Comparison of ENCODE assay signal across 29 mouse cellular contexts in genomic region chr5:65613152-65613924, GRCm38 (mm10).
DNase-seq lines count a peak whose midpoint lies in the region; ATAC-seq lines count a peak whose summit lies in the region.
"Had no signal": no experiment of that assay in that cellular context is flagged by ENCODE, and none has a peak within 500 bp of the region (broad histone marks: within the 10 kb centered on the region; RNA-seq: fewer than 3 reads in every experiment).

No protein-coding gene starts in this region.

- no peaks in the 10 kb centered on the region for H3K9me3 ChIP-seq in heart, embryonic 12.5 days (replicated peaks)
- H3K9me3 ChIP-seq: embryonic facial prominence, embryonic 10.5 days; embryonic facial prominence, embryonic 15.5 days; forebrain, embryonic 13.5 days; hindbrain, embryonic 15.5 days; intestine, embryonic 15.5 days; limb, embryonic 12.5 days had no signal

- H3K27me3 ChIP-seq in heart, embryonic 12.5 days (replicated peaks) = no peaks in the 10 kb centered on the region
- H3K27me3 ChIP-seq: CH12.LX; embryonic facial prominence, embryonic 15.5 days; forebrain, embryonic 13.5 days; hindbrain, embryonic 15.5 days; intestine, embryonic 15.5 days; limb, embryonic 12.5 days; Patski had no signal

- H3K36me3 ChIP-seq in heart, embryonic 12.5 days = peaks cover 53% of the 10 kb centered on the region

- H3K4me3 ChIP-seq in heart, embryonic 12.5 days = no peak overlapping the region
- H3K4me3 ChIP-seq: embryonic facial prominence, embryonic 10.5 days; embryonic facial prominence, embryonic 15.5 days; forebrain, embryonic 13.5 days; gastrocnemius, adult 2 months; hindbrain, embryonic 15.5 days; intestine, embryonic 15.5 days; limb, embryonic 12.5 days had no signal

- 74% methylated on average over 9 of the region's 9 CpGs for WGBS in heart, embryonic 12.5 days

- H3K4me2 ChIP-seq in heart, embryonic 12.5 days = no peak overlapping the region
- H3K4me2 ChIP-seq: embryonic facial prominence, embryonic 15.5 days; forebrain, embryonic 13.5 days; heart, embryonic 11.5 days; hindbrain, embryonic 15.5 days; intestine, embryonic 15.5 days; limb, embryonic 12.5 days; liver, embryonic 11.5 days had no signal

- no peaks in the 10 kb centered on the region for H3K4me1 ChIP-seq in heart, embryonic 12.5 days (replicated peaks)
- H3K4me1 ChIP-seq: embryonic facial prominence, embryonic 10.5 days; embryonic facial prominence, embryonic 15.5 days; forebrain, embryonic 13.5 days; hindbrain, embryonic 15.5 days; intestine, embryonic 15.5 days; limb, embryonic 12.5 days had no signal

- 0 out of 2 replicates have a peak overlapping the region, but pooled peaks have one; percentile 1 for H3K27ac ChIP-seq in heart, embryonic 12.5 days (ENCODE audit: poor library complexity, severe bottlenecking)
- H3K27ac ChIP-seq: embryonic facial prominence, embryonic 10.5 days; embryonic facial prominence, embryonic 15.5 days; forebrain, embryonic 13.5 days; gastrocnemius, adult 2 months; hindbrain, embryonic 15.5 days; intestine, embryonic 15.5 days; kidney, postnatal 0 days; limb, embryonic 12.5 days had no signal

- intact Hi-C loops in heart, postnatal 10 days (cut with DNase I) = no loop called here

- DNase-seq in heart, postnatal 10 days = no peak
- DNase-seq in A20 (ENCODE audit: low read depth, low spot score) (peak; percentile 62), R1 (ENCODE audit: low read depth, low spot score) (peak; percentile 22)
- DNase-seq in left cerebral cortex, adult 9 months (ENCODE audit: low spot score in 2 of 2) = no peak
- DNase-seq in layer of hippocampus, postnatal 10 days (ENCODE audit: low spot score in 2 of 2) = no peak
- DNase-seq: cerebellum, adult 8-10 months; cerebellum, postnatal 25 days; gastrocnemius, adult 2 months; gastrocnemius, postnatal 36 days; heart, adult 18-20 months; kidney, adult 8-10 months; layer of hippocampus, adult 9-11 months; lung, postnatal 4 days; midbrain, embryonic 14.5 days; right cerebral cortex, postnatal 25 days; thymus, postnatal 14 days had no signal

- no peak overlapping the region for H3K9ac ChIP-seq in heart, embryonic 12.5 days
- H3K9ac ChIP-seq: embryonic facial prominence, embryonic 15.5 days; forebrain, embryonic 13.5 days; hindbrain, embryonic 15.5 days; intestine, embryonic 15.5 days; limb, embryonic 12.5 days had no signal

- ATAC-seq in heart, embryonic 12.5 days (ENCODE audit: insufficient number of reproducible peaks, low FRiP score) = no peak
- peak; percentile 51; the same call in 1 of the 2 replicates for ATAC-seq in megakaryocyte-erythroid progenitor cell, adult 5-6 weeks (replicated peaks; ENCODE audit: low FRiP score, low TSS enrichment, poor library complexity, severe bottlenecking)
- ATAC-seq: forebrain, embryonic 13.5 days; intestine, embryonic 15.5 days; Patski had no signal

Comparison
In these comparisons a context has a peak if more than half of its experiments do, and no peak if none do; other contexts are left out.
1. DNase-seq: peak in A20 (single experiment) and R1 (single experiment); none in heart, postnatal 10 days (0 of 2), left cerebral cortex, adult 9 months (0 of 2) and layer of hippocampus, postnatal 10 days (0 of 2).